Mouse (Mus musculus): Measurements from ENCODE around the gene Col15a1.

Gene Col15a1

DNA sequence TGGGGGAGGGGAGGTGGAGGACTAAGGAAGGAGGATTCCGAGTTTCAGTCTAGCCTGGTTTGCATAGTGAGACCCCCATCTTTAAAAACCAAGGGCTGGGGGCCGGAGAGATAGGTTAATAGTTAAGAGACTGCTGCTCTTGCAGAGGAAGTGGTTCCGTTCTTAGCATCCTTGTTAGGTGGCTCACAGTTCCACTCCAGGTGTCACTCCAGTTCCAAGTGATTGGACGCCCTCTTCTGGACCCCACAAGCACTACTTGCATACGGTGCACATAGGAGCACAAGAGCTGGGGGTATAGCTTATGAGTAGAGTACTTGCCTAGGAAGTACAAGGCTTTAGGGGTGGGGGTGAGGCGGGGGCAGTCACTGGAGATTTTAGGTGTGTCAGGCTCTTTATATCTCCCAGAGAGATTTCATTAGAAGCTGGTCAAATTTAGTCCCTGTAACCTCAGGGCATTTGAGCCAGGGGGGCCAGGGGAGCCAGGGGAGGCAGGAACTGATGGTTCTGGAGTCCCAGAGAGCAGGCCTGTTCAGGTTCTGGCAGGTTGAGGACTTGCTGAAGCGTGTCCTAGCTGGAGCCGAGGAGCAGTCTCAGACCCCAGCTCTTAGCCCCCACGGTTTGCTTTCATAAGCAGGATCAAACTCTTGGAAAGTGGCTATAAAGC, 143.6 kb downstream of the Col15a1 start:
- DNase-seq (ENCODE audit: low spot score), result peak; percentile 40

- peak; percentile 55 for DNase-seq (ENCODE audit: low spot score)
These were observed 144.2 kb downstream of the Col15a1 start for GRCm38 (mm10) chr4:47352061-47352661.

GRCm38 (mm10) chr4:47352803-47353388, 144.9 kb downstream of the Col15a1 start, which contains the start of gene Tgfbr1:
Tgfbr1 (plus strand) TSS chr4:47353222.
- peak; percentile 100 for DNase-seq (ENCODE audit: low spot score)

DNA sequence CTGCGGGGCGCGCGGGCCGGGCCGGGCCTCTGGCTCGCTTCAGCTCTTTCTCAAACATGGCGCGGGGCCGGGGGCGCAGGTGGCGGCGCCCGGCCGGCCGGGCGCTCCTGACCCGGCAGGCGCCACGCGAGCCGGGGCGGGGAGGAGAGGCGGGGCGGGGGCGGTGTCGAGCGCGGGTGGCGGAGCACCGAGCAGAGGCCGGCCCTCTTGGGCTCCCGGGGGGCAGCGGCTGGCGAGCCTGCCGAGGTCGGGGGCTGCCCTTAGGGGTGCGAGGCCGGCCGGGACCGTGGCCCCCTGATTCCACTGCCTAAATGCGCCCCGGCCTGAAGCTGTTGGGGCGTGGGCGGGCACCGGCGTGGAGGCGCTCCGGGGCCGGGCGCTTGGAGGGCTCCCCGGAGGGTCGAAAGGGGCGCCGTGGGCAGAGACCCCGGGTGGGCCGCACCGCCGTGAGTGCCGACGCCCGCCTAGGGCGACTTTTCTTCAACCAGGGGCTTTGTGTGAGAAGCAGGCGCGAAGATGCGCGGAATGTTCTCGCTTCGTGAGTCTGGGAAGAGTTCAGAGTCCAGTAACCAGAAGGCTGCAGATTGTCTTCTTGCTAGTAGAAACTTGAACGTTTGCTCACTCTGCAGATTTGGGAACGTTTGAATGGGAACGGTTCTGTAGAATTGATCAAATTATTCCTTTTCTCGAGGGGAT, 145.6 kb downstream of the Col15a1 start:
- peak; percentile 78 for DNase-seq (ENCODE audit: low spot score)

DNA sequence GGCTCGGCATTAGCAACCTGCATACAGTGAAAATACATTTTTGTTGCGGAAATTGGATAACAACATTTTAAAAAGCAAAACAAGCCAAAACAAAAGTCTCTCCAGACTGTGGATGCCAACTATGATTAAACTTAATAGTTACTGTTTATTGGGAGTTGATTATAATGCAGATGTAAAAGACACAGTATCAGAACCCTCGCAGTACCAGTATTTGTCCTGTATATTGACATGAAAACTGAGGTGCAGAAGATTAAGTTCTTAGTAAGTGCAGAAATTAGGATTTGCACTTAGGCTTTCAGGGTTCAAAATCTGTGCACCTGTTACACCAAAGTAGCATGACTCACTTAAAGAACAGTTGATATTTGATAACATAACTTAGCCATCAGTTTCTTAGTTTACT, 146.3 kb downstream of the Col15a1 start:
- DNase-seq (ENCODE audit: low spot score), result no peak

GRCm38 (mm10) chr4:47362662-47363061, 154.7 kb downstream of the Col15a1 start:
- no peak for DNase-seq (ENCODE audit: low spot score)
